Mouse (Mus musculus): Measurements from ENCODE around the gene Rpl36.

- TF ChIP-seq CTCF (IDR thresholded peaks at IDR 0.05; ENCODE audit: low read depth) = no peak
- TF ChIP-seq EP300 (IDR thresholded peaks at IDR 0.05; ENCODE audit: low read depth) = no peak
These were observed 42.9 kb upstream of the Rpl36 start for GRCm38 (mm10) chr17:56570287-56570686.

Data from liver, embryonic 14.5 days (tissue).